Mouse (Mus musculus) ovary, postnatal 10 days (tissue): ENCODE measurements around the gene Piezo1.

Experiments
- DNase-seq: peaks from one replicate; pipeline ENCODE4 v3.0.0; 2022; ENCODE audit warnings: low spot score

Gene Piezo1

DNA sequence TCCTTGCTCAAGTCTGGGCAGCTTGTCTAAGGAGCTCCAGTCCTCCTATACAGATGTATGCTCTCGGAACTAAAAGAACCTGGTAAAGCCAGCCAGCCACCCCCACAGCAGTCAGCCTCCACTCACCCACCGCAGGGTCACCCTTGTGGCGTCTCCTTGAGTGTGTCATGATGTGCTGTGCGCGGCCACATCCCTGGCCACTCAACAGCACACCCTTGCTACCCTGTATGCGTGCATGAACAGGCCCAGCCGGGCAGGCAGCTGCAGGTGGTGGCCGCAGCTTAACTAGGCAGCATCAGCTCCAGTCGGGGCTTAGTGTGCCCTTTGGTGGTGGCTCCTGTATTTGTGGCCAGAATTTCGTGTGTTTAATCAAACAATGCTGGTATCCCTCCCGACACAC is 94.0 kb downstream of the Piezo1 start:
- DNase-seq: no peak

DNA sequence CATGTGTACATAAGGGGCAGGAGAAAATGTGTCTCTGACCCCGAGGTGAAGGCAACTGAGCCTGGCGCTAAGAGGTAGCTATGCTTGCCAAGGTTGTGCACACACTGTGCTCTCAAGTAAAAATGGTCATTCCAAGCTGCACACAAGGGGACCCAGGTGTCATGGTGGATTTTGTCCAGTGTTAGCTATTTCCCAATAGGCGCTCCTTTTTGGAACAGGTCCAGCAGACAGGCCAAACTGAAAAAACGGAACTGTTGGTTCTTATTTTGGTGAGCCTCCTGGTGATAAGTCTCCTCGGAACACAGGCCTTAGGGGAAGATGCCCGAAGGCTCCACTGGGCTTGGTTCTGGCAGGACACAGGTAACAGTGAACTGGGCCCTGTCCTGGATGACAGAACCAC is 96.7 kb downstream of the Piezo1 start:
- no peak for DNase-seq

DNA sequence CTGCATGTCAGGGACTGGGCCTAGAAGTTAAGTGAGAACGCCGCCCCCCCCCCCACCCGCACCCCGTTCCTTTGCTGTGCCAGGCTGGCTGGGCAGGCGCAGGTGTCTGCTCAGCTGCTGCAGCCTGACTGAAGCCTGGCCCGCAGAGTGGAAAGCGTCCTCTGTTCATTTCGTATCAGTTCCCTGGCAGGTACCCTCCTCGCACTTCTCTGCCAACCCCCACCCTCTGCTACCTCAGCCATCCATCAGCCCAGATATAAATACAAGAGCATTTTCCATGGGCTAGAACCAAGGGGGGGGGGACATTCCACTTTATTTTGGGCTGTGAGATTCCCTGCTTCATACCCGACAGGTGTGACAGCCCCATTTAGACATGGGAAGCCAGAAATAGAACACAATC is 99.0 kb downstream of the Piezo1 start:
- DNase-seq: no peak

DNA sequence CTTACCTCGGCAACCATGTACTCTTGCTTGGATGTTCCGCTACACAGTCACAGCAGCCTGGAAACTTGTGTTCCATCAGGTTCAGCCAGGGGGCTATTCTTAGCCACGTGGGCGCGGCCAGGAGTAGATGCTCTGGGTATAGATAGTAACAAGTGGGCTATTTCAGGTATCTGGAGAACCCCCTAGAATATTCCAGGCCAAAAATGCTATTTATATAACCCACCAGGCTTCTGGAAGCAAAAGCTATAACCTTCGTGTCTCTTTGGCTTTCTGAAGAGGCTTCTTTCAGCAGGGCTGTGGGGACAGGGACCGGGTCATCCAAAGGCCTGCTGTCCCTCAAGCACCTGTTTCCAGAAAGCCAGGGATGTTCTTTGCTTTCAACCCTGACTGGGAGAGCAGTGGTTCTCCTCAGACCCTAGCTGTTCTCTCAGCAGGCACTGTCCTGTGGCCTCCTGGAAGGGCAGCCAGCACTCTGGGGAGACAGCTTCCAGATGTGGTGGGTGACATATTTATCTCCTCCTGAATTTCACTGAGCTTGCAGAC is 99.9 kb downstream of the Piezo1 start:
- DNase-seq: no peak

DNA sequence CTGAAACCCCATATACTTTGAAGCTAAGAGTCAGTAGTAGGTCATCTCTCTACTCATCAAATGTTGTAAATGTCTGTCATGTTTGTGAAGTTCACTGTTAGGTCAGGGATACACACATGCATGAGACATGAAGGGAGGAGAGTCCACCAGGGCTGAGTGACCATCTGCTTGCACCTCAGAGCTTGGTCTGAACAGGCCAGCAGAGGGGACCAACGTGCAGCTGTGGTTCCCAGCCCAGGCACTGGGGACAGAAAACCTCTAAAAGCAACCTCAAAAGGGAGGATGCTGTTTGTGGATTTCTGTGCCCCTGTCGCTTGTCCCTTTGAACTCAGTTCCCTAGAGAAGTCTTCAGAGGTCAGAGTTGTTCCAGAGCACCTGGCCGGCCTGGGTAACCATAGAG is 105.9 kb downstream of the Piezo1 start:
- DNase-seq: no peak

DNA sequence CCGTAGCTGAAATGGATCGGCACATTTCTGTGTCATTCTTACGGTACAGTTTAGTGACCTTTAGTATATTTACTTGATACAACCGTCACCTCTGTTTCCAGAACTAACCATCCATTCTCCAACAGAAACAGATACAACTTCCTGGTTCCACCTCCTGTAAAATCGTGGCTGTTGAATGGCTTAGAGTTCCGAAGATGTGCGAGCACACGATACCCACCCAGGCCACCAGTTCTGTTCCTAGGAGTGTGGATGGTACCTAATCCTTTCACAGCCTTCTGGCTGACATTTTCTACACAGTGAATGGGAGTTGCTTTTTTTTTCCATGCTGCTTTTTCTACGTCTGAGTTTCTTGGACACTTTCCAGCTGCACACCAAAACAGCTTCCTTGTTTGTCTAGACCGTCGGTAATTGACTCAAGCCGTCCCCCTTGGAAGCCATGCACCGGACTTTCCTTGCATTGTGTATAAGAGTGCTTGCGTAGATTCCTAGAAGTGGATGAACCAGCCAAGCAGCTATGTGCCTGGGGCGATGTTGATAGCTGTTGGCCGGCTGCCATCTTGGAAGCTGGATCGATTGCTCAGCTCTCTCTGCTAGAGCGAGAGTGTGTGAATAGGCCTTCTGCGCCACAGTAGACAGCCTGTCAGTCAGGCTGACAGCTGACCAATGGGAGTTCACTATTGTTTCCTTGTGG is 106.9 kb downstream of the Piezo1 start:
- DNase-seq: peak; percentile 55

DNA sequence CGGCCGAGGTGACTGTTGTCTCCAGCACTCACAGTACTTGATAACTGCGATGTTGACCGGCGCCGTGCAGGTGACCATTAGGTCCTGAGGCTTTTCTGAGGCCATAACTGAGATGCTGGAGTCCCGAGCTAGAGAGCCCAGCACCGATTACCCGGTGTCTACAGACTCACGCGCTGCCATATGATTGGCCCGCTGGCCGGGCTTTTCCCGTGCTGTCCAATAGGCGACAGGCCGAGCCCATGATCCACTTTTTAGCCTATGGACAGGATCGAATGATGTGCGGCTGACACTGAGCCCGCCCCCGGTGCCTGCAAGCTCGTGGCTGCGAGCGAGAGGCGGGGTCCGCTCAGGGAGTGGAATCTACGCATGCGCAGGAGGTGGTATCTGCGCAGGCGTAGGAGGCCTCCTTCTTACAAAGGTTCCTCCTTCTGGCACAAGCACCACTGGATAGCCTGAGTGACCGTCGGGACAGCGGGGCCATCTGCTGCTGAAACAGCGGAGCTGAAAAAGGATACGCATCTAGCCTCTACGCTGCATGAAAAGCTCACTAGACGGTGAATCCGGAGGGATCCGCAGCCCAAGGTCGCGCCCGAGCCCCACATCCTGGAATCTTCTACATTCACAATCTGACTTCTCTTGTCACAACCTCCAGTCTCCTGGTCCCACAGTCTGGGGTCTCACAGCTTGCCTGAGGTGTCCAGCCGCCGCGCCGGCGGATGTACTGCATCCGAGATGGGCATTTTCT is 107.7 kb downstream of the Piezo1 start, which contains the start of gene Mvd:
TSS of gene Mvd (minus strand) at position 161 of the 745 bp plus-strand sequence.
- peak; percentile 94 for DNase-seq

DNA sequence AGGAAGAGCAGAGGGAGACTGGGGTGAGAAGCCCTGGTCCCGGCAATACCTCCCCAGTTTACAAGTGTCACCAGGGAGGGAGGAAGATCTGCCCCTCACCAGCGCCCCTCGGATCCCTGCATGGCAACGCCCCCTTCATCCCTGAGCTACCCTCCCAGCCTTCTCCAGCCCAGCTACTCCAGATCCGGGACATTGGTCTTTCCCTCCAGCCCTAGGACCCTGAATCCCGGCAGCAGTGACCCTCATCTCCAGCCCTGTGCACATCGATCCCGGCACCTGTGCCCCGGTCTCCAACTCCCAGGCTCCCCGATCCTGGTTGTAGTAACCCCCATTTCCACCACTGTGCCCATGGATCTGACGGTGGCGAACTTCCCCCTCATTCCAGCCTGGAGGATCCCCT is 108.3 kb downstream of the Piezo1 start:
- no peak for DNase-seq

DNA sequence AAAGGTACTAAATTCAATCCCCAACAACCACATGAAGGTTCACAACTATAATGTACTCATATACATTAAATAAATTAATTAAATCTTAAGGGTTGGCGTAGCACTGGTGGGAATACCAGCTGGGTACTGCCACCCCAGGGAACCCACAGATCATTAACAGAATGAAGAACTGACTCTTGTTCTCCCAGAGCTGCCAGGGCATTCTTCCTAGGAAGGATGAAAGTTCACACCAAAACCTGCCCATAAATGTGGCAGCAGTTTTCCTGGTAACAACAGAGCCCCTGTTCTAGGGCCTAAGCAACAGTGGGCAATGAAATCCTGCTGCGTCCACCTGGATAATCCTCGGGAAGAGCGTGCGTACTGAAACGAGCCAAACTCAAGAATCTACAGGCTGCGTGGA is 108.8 kb downstream of the Piezo1 start:
- DNase-seq: no peak

DNA sequence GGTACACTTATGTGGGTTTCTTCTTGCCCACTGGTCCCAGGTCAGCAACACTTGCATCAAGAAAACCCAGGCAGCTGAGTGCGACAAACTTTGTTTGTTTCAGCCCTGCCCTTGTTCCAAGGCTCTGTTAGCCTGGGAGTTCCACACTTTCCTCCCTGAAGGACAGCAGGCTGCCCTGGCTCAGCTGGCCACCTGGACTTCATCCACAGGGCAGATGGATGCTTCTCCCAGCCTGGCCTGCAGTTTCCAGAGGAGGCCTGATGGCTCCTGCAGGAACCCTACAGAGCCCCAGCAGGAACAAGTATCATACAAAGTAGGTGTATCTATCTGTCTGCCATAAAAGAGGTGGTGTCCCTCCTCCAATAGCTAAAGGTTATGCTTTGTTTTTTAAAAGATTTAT is 109.8 kb downstream of the Piezo1 start:
- no peak for DNase-seq

DNA sequence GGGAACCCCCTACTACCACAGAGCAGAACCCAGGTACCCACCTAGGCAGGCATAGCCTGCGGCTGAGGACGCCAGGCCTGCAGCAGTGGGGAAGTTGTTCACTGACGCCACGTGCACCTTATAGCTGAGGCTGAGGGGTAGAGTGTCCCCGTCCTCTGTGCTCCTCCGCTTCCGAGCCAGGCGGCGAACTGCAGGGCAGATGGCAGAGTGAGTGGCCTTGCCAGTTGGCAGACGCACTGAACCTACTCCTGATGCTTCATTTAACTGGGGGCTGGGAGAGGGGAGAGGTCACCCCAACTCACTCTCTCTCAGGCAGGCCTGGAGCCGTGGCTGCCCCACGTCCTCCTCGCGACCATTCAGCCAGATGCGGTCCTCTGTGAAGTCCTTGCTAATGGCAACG is 111.8 kb downstream of the Piezo1 start:
- DNase-seq: no peak

DNA sequence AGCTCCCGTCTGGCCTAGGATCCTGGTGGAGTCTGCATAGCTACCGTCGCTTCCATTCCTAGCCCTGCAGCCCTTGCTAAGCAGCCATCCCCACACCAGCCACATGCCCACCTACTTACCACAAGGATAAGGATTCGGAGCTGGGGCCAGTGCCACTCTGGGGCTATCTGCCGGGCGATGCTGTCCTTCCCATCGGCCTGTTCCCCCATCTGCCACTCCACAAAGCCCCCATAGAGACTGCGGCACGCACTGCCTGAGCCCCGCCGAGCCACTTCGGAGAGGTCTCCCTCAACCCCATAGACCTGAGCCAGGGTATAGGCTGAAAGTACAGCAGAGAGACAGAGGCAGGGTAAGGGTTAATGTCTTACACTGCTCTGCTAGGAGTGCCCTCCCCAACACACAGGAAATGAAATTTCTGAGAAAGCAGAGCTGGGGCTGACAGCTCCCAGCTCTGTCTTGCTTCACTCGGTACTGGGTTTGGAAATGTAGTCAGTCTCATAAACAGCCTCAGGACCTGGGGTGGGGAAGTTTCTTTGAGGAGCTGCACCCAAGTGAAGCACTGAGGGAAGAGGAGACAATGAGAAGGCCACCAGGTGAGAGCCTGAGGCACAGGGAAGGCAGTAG is 113.3 kb downstream of the Piezo1 start:
- DNase-seq: no peak

DNA sequence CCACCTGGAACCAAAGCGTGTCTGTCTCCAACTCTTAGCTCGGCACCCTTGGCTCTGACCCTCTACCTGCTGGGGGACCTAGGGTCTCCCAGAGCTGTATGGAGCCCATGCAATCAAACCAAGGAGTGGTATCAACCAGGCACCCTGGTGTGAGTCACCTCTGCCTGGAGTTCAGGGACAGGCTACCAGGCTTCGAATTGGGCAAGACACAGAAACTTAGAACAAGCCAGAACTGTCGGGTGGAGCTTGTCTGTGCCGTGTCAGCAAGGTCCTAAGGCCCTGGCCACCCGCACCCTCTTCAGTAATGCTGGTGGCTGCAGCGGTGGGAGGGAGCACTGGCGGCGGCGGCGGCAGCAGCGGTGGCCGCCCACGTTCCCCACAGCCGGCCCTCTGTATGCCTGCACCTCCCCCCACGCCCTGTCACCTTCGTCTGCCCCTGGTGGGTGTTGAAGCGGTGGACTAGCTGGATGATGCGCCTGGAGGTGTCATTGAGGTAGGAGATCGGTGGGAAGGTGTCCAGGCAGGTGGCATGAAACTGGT is 114.5 kb downstream of the Piezo1 start:
- no peak for DNase-seq

DNA sequence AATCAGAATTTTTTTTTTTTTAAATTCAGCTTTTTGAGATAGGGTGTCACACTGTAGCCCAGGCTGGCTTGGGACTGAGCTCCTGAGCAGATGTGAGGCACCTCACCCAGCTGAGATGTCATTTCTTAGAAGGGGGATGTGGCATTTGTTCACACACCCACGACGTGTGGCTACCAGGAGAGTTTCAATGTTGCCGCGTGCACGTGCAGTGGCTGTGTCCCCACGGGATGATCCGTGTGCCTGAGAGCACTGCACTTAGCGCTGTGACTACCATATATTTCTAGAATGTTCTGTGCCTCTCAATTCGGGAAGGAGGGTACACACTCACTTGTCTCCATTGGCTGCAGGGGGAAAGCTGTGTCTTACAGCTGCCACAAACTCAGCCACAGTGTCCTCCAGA is 115.0 kb downstream of the Piezo1 start:
- DNase-seq: no peak

DNA sequence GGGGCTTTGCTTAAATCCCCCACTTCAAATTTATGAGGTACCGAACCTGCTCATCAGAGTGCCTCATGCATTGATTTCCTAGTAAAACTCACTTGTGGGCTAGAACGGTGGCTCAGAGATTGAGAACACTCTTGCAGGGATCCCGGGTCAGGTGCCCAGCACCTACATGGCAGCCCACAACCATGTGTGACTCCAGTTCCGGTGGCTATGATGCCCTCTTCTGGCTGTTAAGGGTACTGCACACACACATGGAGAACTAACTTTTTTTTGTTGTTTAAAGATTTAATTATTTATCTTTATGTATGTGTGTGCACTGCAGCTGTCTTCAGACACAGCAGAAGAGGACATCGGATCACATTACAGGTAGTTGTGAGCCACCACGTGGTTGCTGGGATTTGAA is 115.8 kb downstream of the Piezo1 start:
- DNase-seq: no peak

DNA sequence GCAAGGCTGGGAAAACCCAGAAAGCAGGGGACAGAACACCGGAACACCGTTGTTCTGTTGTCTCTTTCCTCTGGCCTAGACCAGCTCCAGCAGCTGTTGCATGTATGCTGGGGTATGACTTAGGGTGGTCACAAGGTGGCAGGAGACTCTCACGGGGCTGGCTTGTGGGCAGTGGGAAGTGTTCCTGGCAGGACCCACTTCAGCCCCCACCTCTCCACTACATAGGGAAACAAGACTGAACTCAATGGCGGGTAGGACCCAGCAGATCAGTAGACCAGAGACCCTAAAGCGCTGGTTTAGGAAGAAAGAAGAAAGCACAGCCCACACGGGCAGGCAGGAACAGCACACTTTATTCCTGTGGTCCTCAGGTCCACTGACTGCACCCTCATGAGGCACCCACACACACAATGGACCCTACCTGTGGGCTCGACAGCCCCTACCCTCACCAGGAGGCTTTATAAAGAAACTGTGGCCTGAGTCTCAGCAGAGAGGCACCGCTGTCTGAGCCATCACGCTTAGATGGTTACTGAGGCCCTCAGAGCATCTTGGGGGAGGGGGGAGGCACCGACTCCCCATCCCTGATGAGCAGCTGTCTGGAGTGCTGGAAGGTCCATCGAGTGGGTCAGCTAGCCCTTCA is 117.7 kb downstream of the Piezo1 start:
- no peak for DNase-seq

DNA sequence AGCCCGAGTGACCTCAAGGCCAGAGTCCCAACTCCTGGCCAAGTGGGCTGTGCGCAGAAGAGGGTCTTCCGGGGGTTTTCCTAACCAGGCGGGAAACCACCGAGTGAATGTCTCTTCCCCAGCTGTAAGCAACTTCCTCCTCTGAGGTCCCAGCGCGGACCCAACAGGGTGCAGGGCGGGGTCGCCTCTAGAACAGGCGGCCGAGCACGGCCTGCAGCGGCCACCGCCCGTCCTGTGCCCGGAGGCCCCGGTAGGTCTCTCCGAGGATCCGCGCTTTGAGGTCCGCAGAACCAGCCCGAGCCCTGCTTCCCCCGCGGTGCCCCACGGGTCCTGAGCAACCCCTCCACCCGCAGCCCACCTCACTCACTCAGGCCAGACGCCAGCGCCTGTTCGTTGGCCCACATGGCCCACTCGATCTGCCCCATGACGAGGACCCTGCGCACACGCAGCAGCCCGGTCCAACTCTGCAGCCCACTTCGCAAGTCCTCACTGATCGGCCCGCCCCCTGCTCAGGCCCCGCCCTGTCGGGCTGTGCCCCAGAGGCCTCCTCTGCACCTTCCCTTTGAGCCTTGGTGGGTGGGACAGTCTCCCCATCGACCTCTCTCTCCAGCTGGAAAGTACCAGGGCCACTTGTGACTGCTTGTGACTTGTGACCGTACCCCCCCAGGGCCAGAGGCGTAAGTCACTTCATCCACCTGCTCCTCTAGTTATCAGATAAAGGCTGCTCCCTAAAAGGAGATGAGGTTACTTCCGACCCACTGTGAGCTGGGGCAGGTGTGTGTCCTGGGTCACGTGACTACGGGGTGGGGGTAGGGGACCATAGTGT is 118.5 kb downstream of the Piezo1 start, which contains the start of gene Cyba:
TSS of gene Cyba (minus strand) at position 488 of the 826 bp plus-strand sequence.
- DNase-seq: peak; percentile 46
